Mouse (Mus musculus): ENCODE measurements around the gene Prdm1.

- TF ChIP-seq CTCF (IDR thresholded peaks at IDR 0.05; ENCODE audit: control insufficient read depth, insufficient read depth, low read length), result no peak
- TF ChIP-seq POLR2A (IDR thresholded peaks at IDR 0.05; ENCODE audit: borderline replicate concordance, control insufficient read depth, low read depth, low read length), result no peak
Observed at GRCm38 (mm10) chr10:44448165-44448564, 80.1 kb downstream of the Prdm1 start.
